Mouse (Mus musculus): ENCODE data around the gene Stk24.

The Stk24 gene

DNA sequence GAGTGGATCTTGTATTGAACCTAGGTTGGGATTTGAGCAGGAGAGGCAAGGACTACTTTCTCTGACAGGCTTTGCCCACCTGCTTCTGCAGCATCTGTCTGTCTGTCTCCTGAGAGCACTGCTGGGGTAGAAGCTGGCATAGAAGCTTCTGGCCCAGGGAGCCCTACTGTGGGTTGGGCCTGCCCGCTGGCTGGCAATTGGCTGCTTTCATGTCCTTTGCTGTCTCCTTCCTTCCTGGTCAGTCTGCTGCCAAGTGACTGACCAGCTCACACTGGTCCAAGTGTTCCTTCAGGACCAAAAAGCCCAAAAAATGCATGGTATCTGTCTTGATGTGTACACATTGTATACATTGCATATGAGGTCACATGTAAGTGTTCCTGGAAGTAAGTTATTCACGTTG, 115.9 kb downstream of the Stk24 start:
- no peak for DNase-seq (ENCODE audit: low read depth, low spot score)

DNA sequence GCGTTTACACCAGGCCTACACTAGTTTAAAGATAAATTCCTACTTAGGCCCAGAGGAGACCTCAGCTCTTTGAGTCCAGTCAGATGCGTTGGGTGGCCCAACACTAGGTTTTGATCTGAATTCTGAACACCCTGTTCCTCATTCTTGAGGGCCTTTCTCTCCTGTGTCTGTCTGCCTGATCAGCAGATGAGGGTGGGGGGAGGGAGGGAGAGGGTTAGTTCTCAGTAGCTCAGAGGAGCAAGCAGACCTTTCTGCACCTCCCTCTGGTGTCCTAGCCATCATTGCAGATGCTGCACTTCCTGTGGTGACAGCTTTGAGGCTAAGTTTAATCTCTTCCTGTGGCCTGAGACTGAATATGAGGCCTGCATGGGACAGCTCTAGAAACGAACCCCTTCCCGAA, 117.2 kb downstream of the Stk24 start:
- no peak for DNase-seq (ENCODE audit: low read depth, low spot score)

DNA sequence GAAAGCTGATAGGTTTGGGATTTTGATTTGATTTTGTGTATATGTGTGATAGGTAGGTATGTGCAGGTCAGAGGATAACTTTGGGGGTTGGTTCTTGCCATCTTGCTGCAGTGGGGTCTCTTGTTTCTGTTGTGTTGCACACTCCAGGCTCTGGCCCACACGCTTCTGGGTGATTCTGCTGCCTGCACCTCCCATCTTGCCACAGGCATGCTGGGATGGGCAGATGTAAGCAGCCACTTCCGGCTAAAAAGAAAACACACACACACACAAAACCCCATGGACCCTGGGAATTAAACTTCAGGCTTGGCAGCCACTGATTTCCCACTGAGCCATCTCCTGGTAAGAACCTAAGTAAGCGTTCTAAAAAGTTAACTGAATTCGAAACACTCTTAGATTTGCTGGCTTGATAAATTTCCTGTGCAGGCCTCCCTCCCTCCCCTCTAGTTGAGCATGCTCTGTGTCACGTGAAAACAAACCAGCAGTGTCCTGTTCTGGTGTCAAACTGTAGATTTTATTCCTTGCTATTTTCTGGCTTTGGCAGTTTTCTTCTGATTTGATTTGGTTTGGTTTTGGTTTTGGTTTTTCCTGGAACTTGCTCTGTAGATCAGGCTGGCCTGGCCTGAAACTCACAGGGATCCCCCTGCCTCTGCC, 118.5 kb downstream of the Stk24 start:
- no peak for DNase-seq (ENCODE audit: low read depth, low spot score)

DNA sequence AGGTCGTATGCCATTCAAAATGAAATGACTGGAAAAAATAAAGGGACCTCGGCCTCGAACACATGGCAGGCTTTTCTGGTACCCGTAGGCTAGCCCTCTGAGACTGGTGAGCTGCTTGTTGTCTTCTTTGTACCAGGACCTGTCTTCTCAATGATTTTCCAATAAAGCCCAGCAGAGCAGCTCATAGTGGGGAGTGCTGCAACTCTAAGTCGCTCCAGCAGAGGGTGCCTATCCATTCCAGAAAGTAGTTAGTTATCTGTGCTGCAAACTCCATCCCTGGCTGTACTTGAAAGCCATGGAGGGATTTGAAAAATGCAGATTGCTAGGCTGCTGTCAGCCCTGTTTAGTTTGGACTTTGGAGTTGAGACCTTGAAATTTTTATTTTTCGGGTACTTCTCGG, 120.0 kb downstream of the Stk24 start:
- peak; percentile 51 for DNase-seq (ENCODE audit: low read depth, low spot score)

GRCm38 (mm10) chr14:121259332-121259731, 120.5 kb downstream of the Stk24 start:
- no peak for DNase-seq (ENCODE audit: low read depth, low spot score)

DNA sequence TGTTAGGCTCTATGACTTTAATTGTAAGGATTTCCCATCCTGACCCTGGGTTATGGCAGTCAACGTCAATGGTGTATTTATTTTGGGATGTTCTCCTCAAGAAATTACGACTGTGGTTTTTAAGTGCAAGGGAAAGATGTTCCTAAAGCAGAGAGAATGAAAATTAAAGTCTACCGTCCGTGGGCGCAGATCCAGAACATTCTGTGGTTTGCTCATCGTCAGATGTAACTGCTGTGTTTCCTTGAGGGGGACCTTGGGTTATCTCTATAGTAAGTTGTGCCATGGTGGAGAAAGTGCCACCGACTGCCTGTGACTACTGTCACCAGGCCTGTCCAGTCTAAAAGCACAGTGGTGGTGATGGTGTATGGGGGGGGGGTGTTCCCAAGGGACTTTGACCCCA, 122.9 kb downstream of the Stk24 start:
- peak; percentile 34 for DNase-seq (ENCODE audit: low read depth, low spot score)

DNA sequence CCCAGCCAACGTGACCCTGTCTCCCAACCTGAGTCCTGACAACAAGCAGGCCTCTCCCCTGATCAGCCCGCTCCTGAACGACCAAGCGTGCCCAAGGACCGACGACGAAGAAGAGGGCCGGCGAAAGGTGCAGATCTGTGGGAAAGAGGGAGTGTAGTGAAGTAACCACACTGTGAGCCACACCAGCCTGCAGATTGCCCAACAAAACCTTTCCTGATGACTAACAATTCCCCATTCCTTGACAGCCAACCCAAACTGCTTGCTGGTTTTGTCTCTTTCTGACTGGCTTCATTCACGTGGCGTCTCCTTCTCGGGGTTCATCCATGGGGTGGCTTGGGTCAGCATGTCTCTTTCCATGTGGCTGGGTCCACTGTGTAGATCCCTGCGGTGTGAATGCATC, 124.3 kb downstream of the Stk24 start:
- no peak for DNase-seq (ENCODE audit: low read depth, low spot score)

- peak; percentile 61 for DNase-seq (ENCODE audit: low read depth, low spot score)
These were observed 124.9 kb downstream of the Stk24 start for GRCm38 (mm10) chr14:121254869-121255268.

DNA sequence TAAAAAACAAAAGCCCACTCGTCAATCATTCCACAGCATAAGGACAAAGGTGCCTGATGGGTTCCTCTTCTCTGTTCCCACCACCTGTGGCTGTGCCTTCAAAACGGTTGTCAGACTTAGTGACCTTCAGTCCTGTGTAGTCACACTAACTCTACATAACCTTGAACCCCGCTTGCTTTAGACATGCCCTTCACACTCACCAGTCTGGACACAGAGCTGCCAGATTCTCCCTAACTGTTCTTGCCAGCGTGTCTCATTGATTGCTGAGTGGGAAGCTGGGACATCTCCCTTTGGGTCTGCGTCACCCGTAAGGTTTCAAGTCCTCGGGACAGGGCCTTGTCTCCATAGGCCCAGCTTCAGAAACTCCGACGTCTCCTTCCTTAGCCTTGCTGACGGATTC, 127.3 kb downstream of the Stk24 start:
- no peak for DNase-seq (ENCODE audit: low read depth, low spot score)

- DNase-seq (ENCODE audit: low read depth, low spot score): no peak
These were observed 128.1 kb downstream of the Stk24 start for GRCm38 (mm10) chr14:121251708-121252107.

GRCm38 (mm10) chr14:121251099-121251498, 128.7 kb downstream of the Stk24 start:
- no peak for DNase-seq (ENCODE audit: low read depth, low spot score)

GRCm38 (mm10) chr14:121248346-121248745, 131.5 kb downstream of the Stk24 start:
- no peak for DNase-seq (ENCODE audit: low read depth, low spot score)

GRCm38 (mm10) chr14:121247287-121247686, 132.5 kb downstream of the Stk24 start:
- no peak for DNase-seq (ENCODE audit: low read depth, low spot score)

DNA sequence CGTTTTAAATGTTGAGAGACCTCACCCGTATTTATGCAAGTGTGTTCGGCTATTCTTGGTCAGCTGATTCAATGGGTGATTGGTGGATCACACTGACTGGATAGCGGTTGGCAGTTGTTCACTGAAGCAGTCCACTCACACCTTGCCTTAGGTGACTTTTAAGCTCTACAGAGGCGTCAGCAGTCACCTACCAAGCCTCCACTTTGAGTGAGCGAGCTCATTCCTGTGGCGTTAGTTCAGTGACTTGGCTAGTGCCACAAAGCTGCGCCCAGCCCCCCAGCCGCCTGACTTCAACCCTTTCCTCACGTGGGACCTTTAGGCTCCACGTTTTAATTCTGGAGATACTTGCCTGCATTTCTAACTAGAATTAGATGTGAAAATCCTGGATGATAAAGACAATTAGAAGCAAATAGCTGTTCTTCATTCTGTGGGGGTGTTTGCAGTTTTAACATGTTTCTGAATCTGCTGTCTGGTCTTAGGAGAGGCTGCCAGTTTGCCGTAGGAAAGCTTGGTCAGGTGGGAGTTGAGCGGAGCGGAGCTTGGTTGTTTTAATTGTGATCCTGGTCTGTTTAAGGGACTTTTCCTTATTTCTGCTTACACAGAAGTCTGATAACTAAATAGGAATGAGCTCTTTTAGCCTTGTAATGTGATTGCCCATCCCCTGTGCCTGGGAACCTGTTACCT, 133.6 kb downstream of the Stk24 start:
- peak; percentile 55 for DNase-seq (ENCODE audit: low read depth, low spot score)

DNA sequence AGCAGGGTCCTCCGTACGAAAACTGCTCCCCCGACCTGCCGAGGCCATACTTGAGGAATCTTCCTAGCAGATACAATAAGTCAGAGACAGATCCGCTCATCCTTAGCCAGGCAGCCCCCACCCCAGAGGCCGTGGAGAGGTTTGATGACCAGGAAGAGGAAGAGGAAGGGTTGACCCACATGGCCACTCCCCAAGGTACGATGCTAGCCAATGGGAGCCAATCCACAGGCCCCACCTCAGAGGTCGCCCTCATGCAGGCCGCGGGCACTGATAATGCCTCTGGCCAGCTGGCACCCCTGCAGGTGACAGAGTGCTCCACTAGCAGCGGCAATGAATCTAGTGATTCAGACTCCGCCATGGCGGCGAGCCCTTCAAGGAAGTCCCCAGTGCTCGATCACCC, 135.7 kb downstream of the Stk24 start:
- no peak for DNase-seq (ENCODE audit: low read depth, low spot score)

DNA sequence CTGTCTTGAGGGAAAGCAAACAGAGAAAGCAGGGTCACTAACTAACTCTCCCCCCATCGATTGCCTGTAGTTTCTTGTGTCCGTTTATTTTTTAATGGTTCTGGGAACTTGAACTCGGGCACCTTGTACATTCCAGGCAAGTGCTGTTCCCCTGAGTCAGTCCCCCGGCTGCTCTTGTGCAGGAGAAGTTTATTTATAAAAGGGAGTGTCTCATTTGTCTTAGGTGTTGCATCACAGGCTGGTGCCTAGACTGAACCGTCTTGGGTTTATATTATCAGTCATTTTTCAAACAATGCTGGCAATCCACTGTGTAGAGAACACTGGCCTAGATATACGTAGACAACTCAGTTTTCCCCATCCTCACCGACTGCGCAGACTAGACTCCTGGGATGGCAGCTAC, 140.4 kb downstream of the Stk24 start:
- no peak for DNase-seq (ENCODE audit: low read depth, low spot score)

DNA sequence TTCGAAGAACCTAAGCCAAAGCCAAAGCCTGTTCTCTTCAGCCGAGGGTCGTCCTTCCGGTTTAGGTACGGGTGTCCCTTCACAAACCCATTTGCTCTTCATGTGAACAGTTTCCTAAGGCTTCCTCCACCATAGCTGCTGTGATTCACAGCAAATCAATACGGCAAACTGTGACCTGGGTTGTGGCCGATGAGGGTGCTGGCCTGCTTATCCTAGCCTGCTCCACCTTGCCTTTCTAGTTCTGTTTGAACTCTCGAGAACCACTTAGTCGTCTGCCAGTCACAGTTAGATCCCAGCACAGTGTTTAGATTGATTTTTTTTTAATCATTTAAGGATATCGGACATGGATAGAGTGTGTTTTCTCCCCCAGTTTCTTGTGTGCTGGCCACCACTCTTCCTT, 141.1 kb downstream of the Stk24 start:
- no peak for DNase-seq (ENCODE audit: low read depth, low spot score)

- no peak for DNase-seq (ENCODE audit: low read depth, low spot score)
These were observed 143.1 kb downstream of the Stk24 start for GRCm38 (mm10) chr14:121236736-121237135.

All from telencephalon, adult 2 months (tissue).